Mouse (Mus musculus): Measurements from ENCODE around the gene Apob.
"Not testable (repeated sequence)": the region's sequence is repeated elsewhere in the genome, so short reads cannot be mapped to it uniquely, and the experiment has no call there.

The Apob gene

DNA sequence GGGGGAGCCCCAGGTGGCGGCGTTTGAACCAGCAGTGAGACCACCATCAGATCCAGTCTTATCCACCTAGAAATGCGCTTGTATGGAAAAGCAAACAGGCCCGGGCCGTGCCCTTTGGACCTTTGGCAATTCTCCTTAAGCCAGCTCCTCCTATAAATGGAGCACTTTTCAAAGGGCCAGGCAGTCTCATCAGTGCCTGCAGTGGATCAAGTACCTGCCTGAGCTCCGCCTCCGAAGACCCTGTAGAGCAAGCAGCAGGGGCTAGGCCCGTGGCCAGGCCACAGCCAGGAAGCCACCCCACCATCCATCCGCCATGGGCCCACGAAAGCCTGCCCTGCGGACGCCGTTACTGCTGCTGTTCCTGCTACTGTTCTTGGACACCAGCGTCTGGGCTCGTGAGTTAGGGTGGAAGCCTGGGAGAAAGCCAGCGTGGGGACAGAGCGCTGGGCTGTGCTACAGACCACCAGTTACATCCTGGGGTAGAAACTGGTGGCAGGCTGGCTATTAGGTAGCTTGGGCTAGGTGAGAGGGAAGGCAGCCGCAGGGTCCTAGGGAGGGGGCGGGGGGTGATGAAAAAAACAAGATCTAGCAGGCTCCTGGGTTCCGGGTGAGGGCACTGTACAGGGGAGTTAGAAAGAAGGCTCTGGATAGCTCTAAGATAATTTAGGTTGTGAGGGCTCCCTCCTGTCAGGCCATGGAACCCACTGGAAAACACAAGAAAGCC lies at the start of gene Apob:
Gene Apob, plus strand, starts transcription at position 183 of the 724 bp plus-strand sequence.
- DNase-seq (ENCODE audit: low spot score in 2 of 2) = no peak

DNA sequence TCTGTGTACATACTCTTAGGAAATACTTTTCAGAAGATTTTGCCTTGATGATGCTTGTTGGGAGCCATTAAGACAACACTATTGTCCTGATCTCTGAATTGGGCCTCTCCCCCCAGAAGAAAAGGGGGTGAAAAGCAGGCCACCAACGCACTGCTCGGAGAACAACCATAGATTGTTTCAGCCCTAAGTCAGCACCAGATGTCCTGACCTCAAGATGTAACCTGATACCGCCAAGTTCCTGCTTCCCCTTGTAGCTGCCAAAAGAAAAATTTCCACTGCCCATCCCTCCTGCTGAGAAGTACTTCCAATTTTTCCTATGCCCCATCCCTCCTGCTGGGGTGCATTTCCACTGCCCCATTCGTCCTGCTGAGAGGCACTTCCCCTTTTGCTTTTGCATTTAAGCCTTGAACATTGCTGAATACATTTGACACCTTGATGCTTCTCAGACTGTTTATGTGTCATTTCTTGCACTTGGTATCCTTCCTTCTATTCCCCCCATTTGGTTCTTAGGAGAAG lies 45.0 kb upstream of the Apob start:
- DNase-seq (ENCODE audit: low spot score in 2 of 2) = no peak

GRCm38 (mm10) chr12:7950098-7950745 lies 27.2 kb upstream of the Apob start:
- no peak for DNase-seq (ENCODE audit: low spot score in 2 of 2)

DNA sequence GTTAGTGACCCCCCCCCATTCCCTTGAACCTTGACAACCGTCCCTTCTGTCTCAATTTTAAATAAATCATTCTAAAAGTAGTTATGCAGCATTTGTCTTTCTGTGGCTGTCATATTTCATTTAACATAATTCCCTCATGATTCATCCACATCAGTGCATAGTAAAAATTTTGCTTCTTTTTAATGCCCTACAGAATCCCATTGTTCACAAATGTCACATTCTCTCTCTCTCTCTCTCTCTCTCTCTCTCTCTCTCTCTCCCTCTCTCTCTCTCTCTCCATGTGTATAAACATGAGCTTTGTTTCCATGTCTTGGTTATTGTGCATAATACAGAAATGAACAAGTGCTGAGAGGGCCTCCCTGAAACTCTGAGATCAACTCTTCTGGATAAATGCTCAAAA lies 18.6 kb upstream of the Apob start:
- no peak for DNase-seq (ENCODE audit: low spot score in 2 of 2)

GRCm38 (mm10) chr12:7959310-7959918 lies 18.0 kb upstream of the Apob start:
- no peak for DNase-seq (ENCODE audit: low spot score in 2 of 2)

DNA sequence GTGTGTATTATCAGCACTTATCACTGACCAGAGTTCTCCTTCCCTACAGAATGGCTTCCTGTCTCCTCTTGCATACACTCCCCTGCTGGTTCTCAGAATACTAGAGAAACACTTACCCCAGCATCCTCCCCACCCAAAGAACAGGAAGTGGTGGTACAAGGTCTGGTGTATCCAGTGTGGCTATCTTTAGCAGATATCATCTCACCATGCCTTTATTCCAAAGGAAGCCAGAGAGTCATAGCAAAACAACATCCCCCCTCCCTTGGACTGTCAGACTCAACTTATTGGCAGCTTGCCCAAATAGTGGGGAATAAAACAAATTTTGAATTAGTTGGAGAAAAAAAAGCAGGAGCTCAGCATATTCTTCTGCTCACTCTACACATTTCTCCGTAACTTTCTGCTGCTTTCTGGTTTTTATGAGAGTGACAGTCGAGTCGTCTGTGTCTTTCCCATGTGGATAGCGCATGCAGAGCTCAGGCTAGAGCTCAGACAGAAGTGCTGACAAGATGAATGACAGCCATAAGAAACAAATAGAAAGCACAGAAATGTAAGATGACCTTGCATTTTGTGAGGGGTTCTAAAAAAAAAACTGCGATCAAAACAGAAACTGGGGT lies 15.0 kb upstream of the Apob start:
- DNase-seq (ENCODE audit: low spot score in 2 of 2) = no peak

DNA sequence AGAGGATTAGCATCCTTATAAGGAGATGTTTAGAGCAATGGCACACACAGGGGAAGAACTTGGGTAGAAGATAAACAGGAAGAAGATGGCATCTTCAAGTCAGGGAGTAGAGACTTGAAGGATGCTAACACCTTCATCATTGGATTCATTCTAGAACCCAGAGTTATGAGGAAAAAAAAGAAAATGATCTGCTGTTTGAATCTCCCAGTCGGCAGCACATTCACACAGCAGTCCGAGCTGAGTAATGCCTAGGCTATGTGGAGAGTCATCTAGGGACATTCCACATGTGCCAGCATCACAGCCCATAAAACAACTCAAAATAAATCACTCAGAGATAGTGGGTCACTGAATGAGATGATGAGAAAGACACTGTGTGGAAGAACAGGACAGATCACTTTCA lies 10.2 kb upstream of the Apob start:
- DNase-seq (ENCODE audit: low spot score in 2 of 2) = no peak

DNA sequence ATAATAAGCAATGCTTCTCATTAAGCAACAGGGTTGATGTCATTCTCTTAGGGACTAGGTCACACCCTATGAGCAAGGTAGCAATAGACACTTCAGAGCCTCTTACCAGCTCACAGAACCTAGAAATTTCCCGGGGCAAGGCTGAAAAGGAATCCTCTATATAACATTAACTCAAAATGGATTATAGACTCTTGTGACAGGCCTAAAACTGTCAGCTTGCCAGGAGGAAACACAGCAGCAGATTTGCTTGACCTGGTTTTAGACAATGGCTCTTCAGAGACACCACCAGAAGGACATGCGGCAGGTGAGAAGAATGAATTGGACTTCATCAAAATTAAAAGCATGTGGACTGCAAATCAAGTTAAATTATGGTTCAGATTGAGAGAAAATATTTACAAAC lies 7.1 kb upstream of the Apob start:
- DNase-seq (ENCODE audit: low spot score in 2 of 2) = no peak

DNA sequence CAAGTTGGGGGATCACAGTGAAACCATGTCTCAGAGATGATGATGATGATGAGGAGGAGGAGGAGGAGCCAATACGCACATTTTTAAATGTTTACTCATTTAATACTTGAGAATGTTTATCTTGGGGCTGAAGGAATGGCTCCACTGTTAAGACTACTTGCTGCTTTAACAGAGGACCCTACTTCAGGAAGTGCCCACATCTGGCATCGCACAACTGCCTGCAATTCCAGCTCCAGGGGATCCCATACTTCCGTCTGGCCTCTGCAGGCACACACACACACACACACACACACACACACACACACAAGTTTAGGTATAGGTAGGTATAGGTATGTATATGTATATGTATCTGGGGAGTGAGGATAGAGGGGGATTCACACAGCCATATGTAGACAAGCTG lies 6.6 kb upstream of the Apob start:
- DNase-seq (ENCODE audit: low spot score in 2 of 2) = no peak

- no peak for DNase-seq (ENCODE audit: low spot score in 2 of 2)
These were observed 5.7 kb upstream of the Apob start for GRCm38 (mm10) chr12:7971736-7972135.

DNA sequence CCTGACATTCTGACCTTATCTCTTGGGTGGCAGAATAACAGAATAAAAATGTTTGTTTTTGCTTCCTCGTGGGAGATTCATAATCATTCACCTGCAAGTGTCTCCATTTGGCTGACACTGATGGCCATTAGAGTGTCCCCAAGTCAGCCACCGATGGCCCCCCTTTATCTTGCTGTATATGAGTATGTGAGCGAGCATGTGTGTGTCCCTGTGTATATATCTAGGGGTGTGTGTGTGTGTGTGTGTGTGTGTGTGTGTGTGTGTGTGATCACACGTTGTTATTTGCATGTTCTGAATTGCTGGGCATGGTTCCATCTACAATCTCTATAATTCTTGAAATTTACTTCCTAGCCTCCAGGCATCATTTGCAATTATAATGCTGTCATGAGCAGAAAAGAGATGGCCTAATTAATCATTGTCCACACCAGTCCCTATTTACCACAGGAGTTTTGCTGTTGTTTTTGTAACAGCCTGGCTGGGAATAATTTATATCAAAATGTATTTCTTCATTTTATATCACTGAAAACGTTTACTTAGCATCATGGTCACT lies 3.6 kb upstream of the Apob start:
- no peak for DNase-seq (ENCODE audit: low spot score in 2 of 2)

DNA sequence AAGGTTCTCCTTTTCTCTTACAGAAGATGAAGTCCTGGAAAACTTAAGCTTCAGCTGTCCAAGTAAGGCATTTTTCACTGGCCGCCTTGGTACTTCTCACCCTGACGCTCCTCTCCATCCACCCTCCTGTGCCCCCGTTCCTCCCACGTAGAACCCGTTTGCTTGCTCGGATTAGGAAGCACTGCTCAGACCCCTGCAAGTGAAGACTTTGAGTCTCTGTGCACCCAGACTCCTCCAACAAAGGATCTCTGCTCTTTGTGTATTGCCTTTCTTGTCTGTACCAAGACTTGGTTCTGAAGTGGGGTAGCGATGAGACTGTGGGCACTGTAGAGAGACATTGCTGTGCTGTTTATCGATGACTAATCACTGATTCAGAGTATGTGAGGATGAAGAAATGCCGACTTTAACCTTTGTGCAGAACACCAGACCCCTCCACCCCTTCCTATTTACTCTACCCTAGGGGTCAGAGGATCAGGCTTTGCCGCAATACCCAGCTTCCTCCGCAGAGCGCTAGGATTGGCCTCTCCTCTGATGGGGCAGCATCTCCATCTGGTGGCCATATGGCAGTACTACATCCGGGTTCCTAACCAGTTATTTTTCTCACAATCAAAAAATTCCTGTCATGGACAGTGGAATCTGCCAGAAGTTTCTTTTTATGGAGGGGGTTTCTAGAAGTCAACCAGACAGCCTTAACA lies 889 bp downstream of the Apob start:
- peak; percentile 78 for DNase-seq (ENCODE audit: low spot score in 2 of 2)

DNA sequence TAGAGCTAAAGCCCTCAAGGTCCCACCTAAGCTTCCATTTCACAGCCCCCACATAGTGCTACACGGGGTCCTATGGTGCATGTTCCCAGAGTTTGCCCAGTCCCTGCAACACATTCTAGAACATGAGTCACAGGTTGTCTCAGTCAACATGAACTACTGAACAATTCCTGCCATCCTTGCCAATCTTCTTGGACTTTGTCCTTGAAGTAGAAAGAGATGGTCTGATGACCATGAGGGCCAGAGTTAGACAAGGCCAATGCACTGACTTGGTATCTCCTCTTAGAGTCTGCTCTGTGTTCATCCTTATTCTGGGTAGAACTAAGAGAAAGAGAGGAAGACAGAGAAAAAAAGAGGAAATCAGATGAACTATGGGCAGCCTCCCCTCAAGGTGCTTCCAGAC lies 7.0 kb downstream of the Apob start:
- DNase-seq (ENCODE audit: low spot score in 2 of 2) = no peak

DNA sequence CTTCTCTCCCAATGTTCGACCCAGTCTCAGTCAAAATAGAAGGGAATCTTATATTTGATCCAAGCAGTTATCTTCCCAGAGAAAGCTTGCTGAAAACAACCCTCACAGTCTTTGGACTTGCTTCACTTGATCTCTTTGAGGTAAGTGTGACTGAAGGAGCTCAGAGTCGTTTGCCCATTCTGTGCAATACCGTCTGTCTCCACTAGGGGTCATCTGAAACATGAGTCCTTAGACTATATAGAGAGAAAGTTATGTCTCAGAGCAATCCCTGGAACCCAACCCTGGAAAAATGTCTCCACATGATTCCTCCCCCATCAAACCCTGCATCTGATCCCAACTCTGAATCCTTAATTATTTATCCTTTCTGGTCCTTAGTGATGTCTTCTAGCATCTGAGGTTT lies 13.4 kb downstream of the Apob start:
- DNase-seq (ENCODE audit: low spot score in 2 of 2) = peak; percentile 19 to 31

GRCm38 (mm10) chr12:7991570-7991969 lies 14.1 kb downstream of the Apob start:
- DNase-seq (ENCODE audit: low spot score in 2 of 2) = no peak

GRCm38 (mm10) chr12:8020931-8021330 lies 43.5 kb downstream of the Apob start:
- DNase-seq (ENCODE audit: low spot score in 2 of 2) = no peak

DNA sequence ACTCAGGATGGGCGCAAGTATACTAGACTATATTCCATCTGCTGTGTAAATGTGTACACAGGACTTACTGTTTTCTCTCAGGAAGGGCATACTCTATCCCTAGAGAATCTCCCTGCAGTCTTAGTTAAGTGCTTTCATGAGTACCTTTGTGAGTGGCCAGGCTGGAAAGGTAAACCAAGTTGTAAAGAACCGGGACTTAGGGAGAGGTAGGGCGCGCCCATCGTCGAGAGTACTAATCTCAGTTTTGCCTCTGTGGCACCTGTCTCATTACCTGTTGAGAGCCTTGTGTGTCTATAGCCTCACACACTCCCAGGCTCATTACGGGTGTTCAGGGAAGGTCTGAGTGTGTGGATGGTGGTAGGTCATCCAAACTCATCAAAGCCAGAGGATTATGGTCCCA lies 52.1 kb downstream of the Apob start:
- no peak for DNase-seq (ENCODE audit: low spot score in 2 of 2)

- no peak for DNase-seq (ENCODE audit: low spot score in 2 of 2)
These were observed 52.6 kb downstream of the Apob start for GRCm38 (mm10) chr12:8030057-8030456.

DNA sequence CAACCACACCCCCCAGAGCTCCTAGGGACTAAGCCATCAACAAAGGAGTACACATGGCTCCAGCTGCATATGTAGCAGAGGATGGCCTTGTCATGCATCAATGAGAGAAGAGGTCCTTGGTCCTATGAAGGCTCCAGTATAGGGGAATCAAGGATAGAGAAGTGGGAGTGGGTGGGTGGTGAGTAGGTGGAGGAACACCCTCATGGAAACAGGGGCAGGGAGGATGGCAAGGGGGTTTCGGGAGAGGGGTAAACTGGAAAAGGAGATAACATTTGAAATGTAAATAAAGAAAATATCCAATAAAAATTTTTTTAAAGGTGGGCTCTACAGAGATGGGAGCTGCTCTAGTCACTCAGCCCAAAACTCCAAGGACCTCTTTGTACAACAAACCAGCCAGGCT lies 53.7 kb downstream of the Apob start:
- not testable (repeated sequence) for DNase-seq (ENCODE audit: low spot score in 2 of 2)

- no peak for DNase-seq (ENCODE audit: low spot score in 2 of 2)
These were observed 54.3 kb downstream of the Apob start for GRCm38 (mm10) chr12:8031595-8032358.

DNA sequence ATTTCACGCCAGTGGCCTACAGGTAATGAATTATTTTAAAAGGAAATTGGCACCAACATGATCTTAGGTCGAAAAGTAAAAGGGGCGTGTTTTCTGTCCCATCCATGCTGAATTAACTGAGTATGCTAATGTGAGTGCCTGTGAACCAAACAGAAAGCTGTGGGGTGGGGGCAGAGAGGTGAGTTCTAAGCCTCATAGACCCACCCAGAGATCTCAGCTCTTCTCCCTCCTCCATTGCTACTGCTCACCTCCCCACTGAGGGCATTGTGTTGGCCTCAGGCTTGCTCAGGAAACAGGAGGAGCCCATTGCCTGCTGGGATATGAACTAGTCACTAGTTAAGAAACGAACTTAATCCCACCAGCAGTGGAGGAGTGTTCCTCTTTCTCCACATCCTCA lies 54.9 kb downstream of the Apob start:
- DNase-seq (ENCODE audit: low spot score in 2 of 2) = no peak
